Mouse (Mus musculus) naive thymus-derived CD4-positive, alpha-beta T cell, adult 2 months (primary cell): Measurements from ENCODE around the gene Mvp.

Source experiments
- DNase-seq: peaks from one replicate; pipeline ENCODE4 v3.0.0-alpha.2; 2011; ENCODE audit warnings: low read depth

Mvp gene

GRCm38 (mm10) chr7:126988816-126989215 lies 25.6 kb downstream of the Mvp start:
- no peak for DNase-seq

- DNase-seq: peak; percentile 53
Measured at GRCm38 (mm10) chr7:126986319-126986718, 28.1 kb downstream of the Mvp start.

- no peak for DNase-seq
Measured at GRCm38 (mm10) chr7:126984667-126985444, 29.6 kb downstream of the Mvp start.

- no peak for DNase-seq
Measured at GRCm38 (mm10) chr7:126983113-126983512, 31.3 kb downstream of the Mvp start.

- no peak for DNase-seq
Measured at GRCm38 (mm10) chr7:126982054-126982453, 32.4 kb downstream of the Mvp start.

GRCm38 (mm10) chr7:126981601-126982000 lies 32.8 kb downstream of the Mvp start:
- no peak for DNase-seq

- DNase-seq: peak; percentile 57
Measured at GRCm38 (mm10) chr7:126978841-126979240, 35.6 kb downstream of the Mvp start.

- peak; percentile 27 for DNase-seq
Measured at GRCm38 (mm10) chr7:126976878-126977459, 37.5 kb downstream of the Mvp start.

- DNase-seq: peak; percentile 97
Measured at GRCm38 (mm10) chr7:126975950-126976866, 38.2 kb downstream of the Mvp start, which contains the start of gene Cdiptos. Cdiptos (minus strand) TSS chr7:126976098.

- no peak for DNase-seq
Measured at GRCm38 (mm10) chr7:126975893-126975949, 38.7 kb downstream of the Mvp start, which contains the start of gene Cdipt. Cdipt (plus strand) TSS chr7:126975914.

GRCm38 (mm10) chr7:126975493-126975892 lies 38.9 kb downstream of the Mvp start:
- DNase-seq: no peak

GRCm38 (mm10) chr7:126967361-126967760 lies 47.1 kb downstream of the Mvp start:
- no peak for DNase-seq

- no peak for DNase-seq
Measured at GRCm38 (mm10) chr7:126965568-126965967, 48.9 kb downstream of the Mvp start.

GRCm38 (mm10) chr7:126963548-126964286 lies 50.7 kb downstream of the Mvp start:
- DNase-seq: peak; percentile 27

GRCm38 (mm10) chr7:126961965-126962364 lies 52.5 kb downstream of the Mvp start:
- DNase-seq: no peak

GRCm38 (mm10) chr7:126961095-126961494 lies 53.3 kb downstream of the Mvp start:
- no peak for DNase-seq

GRCm38 (mm10) chr7:126959780-126960179 lies 54.6 kb downstream of the Mvp start:
- no peak for DNase-seq

GRCm38 (mm10) chr7:126955125-126955524 lies 59.3 kb downstream of the Mvp start:
- no peak for DNase-seq

GRCm38 (mm10) chr7:126952646-126953045 lies 61.8 kb downstream of the Mvp start:
- DNase-seq: no peak

- no peak for DNase-seq
Measured at GRCm38 (mm10) chr7:126951741-126952140, 62.7 kb downstream of the Mvp start.

- no peak for DNase-seq
Measured at GRCm38 (mm10) chr7:126950647-126951615, 63.5 kb downstream of the Mvp start.
